ENCODE assay signal across 9 mouse cellular contexts in genomic region chr12:28636543-28636942, GRCm38 (mm10). TPM values are rescaled to one million over a fixed set of nuclear protein-coding genes. Genes with fewer than 3 reads are reported as not detected.
DNase-seq lines count a peak whose midpoint lies in the region; ATAC-seq and TF ChIP-seq lines count a peak whose summit lies in the region.
"Had no signal": no experiment of that assay in that cellular context is flagged by ENCODE, and none has a peak within 500 bp of the region (broad histone marks: within the 10 kb centered on the region; RNA-seq: fewer than 3 reads in every experiment).

No protein-coding gene starts in this region.

- H3K36me3 ChIP-seq in heart, embryonic 12.5 days = peaks cover 32% of the 10 kb centered on the region
- H3K36me3 ChIP-seq in hindbrain, embryonic 10.5 days = peaks cover 32% of the 10 kb centered on the region
- peaks cover 24% of the 10 kb centered on the region for H3K36me3 ChIP-seq in macrophage (ENCODE audit: inconsistent target)

- WGBS in heart, embryonic 12.5 days = 85% methylated on average over 6 of the region's 6 CpGs
- WGBS in hindbrain, embryonic 10.5 days = 89% methylated on average over 6 of the region's 6 CpGs
- WGBS in macrophage (ENCODE audit: missing documents) = 87% methylated on average over 5 of the region's 6 CpGs
- WGBS in cerebellum, adult 2 months = 87% methylated on average over 6 of the region's 6 CpGs

- no peak for DNase-seq in heart, adult 11 months
- peak; percentile 24 for DNase-seq in ES-CJ7 (ENCODE audit: low read depth, low spot score)
- no peak for DNase-seq in hindbrain, embryonic 10.5 days (ENCODE audit: low spot score)
- no peak for DNase-seq in left cerebral cortex, adult 9 months (ENCODE audit: low spot score in 2 of 2)
- DNase-seq in cerebellum, adult 2 months = no peak
- no peak for DNase-seq in thymus, adult 18-20 months

- peak overlapping the region; percentile 87 for H3K4me2 ChIP-seq in heart, embryonic 12.5 days

- H3K4me1 ChIP-seq in heart, embryonic 12.5 days (replicated peaks) = peaks cover 21% of the 10 kb centered on the region
- H3K4me1 ChIP-seq in hindbrain, embryonic 10.5 days (replicated peaks) = peaks cover 20% of the 10 kb centered on the region
- peaks cover 3% of the 10 kb centered on the region; the same call in 1 of the 2 replicates for H3K4me1 ChIP-seq in cerebellum, adult 2 months (ENCODE audit: control insufficient read depth, insufficient read depth, low read length)

- no peak for TF ChIP-seq CTCF in cerebellum, adult 2 months (IDR thresholded peaks at IDR 0.05; ENCODE audit: borderline replicate concordance, insufficient read depth, low read depth, low read length)

- H3K4me3 ChIP-seq in heart, embryonic 12.5 days = peak overlapping the region; percentile 94
- H3K4me3 ChIP-seq in hindbrain, embryonic 10.5 days = peak overlapping the region; percentile 96
- H3K4me3 ChIP-seq in macrophage (ENCODE audit: inconsistent target) = peak overlapping the region; percentile 77
- H3K4me3 ChIP-seq in cerebellum, adult 2 months (replicated peaks; ENCODE audit: insufficient read depth, low read depth, low read length) = no peak overlapping the region

- H3K9me3 ChIP-seq in heart, embryonic 12.5 days (replicated peaks) = no peaks in the 10 kb centered on the region
- no peaks in the 10 kb centered on the region for H3K9me3 ChIP-seq in hindbrain, embryonic 10.5 days

- TF ChIP-seq POLR2A in cerebellum, adult 2 months (IDR thresholded peaks at IDR 0.05; ENCODE audit: borderline replicate concordance, insufficient read depth, low read length) = no peak

- no peaks in the 10 kb centered on the region for H3K27me3 ChIP-seq in heart, embryonic 12.5 days (replicated peaks)
- H3K27me3 ChIP-seq in hindbrain, embryonic 10.5 days (ENCODE audit: insufficient read depth, poor library complexity, severe bottlenecking) = no peaks in the 10 kb centered on the region
- no peaks in the 10 kb centered on the region for H3K27me3 ChIP-seq in cerebellum, adult 2 months (ENCODE audit: control insufficient read depth, insufficient read depth, low read length)

- H3K9ac ChIP-seq in heart, embryonic 12.5 days = no peak overlapping the region

- H3K79me2 ChIP-seq in macrophage (ENCODE audit: inconsistent target) = peaks cover 35% of the 10 kb centered on the region

- no peak overlapping the region for H3K27ac ChIP-seq in heart, embryonic 12.5 days (ENCODE audit: poor library complexity, severe bottlenecking)
- H3K27ac ChIP-seq in hindbrain, embryonic 10.5 days = peak overlapping the region; percentile 99
- H3K27ac ChIP-seq in macrophage = peak overlapping the region; percentile 67
- no peak overlapping the region for H3K27ac ChIP-seq in cerebellum, adult 2 months (ENCODE audit: insufficient read depth, low read length)

- no peak for ATAC-seq in heart, embryonic 12.5 days (ENCODE audit: insufficient number of reproducible peaks, low FRiP score)

RNA-seq across cellular contexts. Expression of gene Rps7, which starts 0.8 kb away (rescaled TPM):
- 513 and 523 TPM in 2 replicates for polyA plus RNA-seq in heart, embryonic 12.5 days (2016; fragmentation: Nextera tagmentation; extraction: Ambion mirVana)
- 571 and 654 TPM in 2 replicates for polyA plus RNA-seq in hindbrain, embryonic 10.5 days (2016; fragmentation: Nextera tagmentation; extraction: Ambion mirVana)
- total RNA-seq in macrophage (2018; cell fraction: chromatin; rRNA removed) = 100 to 1,000 TPM in 2 of 26 experiments, 10 to 100 TPM in 24; 31.6 to 186 (median 66.2) TPM
- total RNA-seq in macrophage (2018; cell fraction: cytosol; rRNA removed) = 1,000 to 10,000 TPM in 1 of 26 experiments, 100 to 1,000 TPM in 25; 298 to 1,166 (median 499) TPM
- 100 to 1,000 TPM in 6 of 26 experiments, 10 to 100 TPM in 20; 55.8 to 163 (median 87.8) TPM for total RNA-seq in macrophage (2018; cell fraction: nucleus; rRNA removed)
- polyA plus RNA-seq in macrophage (2018) = 564 to 875 TPM (median 829 TPM) in 3 replicates
- polyA plus RNA-seq in cerebellum, adult 2 months (2012; rRNA removed) = 299 and 310 TPM in 2 replicates

RNA-seq across cellular contexts. Expression of gene Rnaseh1, which starts 12.9 kb away (rescaled TPM):
- 17.8 and 18.1 TPM in 2 replicates for polyA plus RNA-seq in heart, embryonic 12.5 days (2016; fragmentation: Nextera tagmentation; extraction: Ambion mirVana)
- 33.0 and 34.8 TPM in 2 replicates for polyA plus RNA-seq in hindbrain, embryonic 10.5 days (2016; fragmentation: Nextera tagmentation; extraction: Ambion mirVana)
- 10 to 100 TPM in 24 of 26 experiments, 1 to 10 TPM in 2; 6.5 to 41.7 (median 25.0) TPM for total RNA-seq in macrophage (2018; cell fraction: chromatin; rRNA removed)
- total RNA-seq in macrophage (2018; cell fraction: cytosol; rRNA removed) = 10 to 100 TPM in 25 of 26 experiments, 1 to 10 TPM in 1; 9.2 to 18.3 (median 14.7) TPM
- 10 to 100 TPM in 24 of 26 experiments, 1 to 10 TPM in 2; 8.9 to 31.5 (median 17.6) TPM for total RNA-seq in macrophage (2018; cell fraction: nucleus; rRNA removed)
- polyA plus RNA-seq in macrophage (2018) = 16.6 to 20.1 TPM (median 16.7 TPM) in 3 replicates
- 17.5 and 19.6 TPM in 2 replicates for polyA plus RNA-seq in cerebellum, adult 2 months (2012; rRNA removed)

RNA-seq across cellular contexts. Expression of gene Colec11, which starts 13.4 kb away (rescaled TPM):
- polyA plus RNA-seq in heart, embryonic 12.5 days (2016; fragmentation: Nextera tagmentation; extraction: Ambion mirVana) = 6.3 and 6.5 TPM in 2 replicates
- polyA plus RNA-seq in hindbrain, embryonic 10.5 days (2016; fragmentation: Nextera tagmentation; extraction: Ambion mirVana) = 0.12 and 0.25 TPM in 2 replicates
- total RNA-seq in macrophage (2018; cell fraction: chromatin; rRNA removed) = not detected
- total RNA-seq in macrophage (2018; cell fraction: cytosol; rRNA removed) = under 1 TPM in 5 of 26 experiments, not detected in 21; 0.10 to 0.16 (median 0.14) TPM
- not detected for total RNA-seq in macrophage (2018; cell fraction: nucleus; rRNA removed)
- not detected in 3 replicates for polyA plus RNA-seq in macrophage (2018)
- 0.79 and 1.0 TPM in 2 replicates for polyA plus RNA-seq in cerebellum, adult 2 months (2012; rRNA removed)

RNA-seq across cellular contexts. Expression of gene Adi1, which starts 38.5 kb away (rescaled TPM):
- 42.2 and 43.3 TPM in 2 replicates for polyA plus RNA-seq in heart, embryonic 12.5 days (2016; fragmentation: Nextera tagmentation; extraction: Ambion mirVana)
- 45.5 and 49.1 TPM in 2 replicates for polyA plus RNA-seq in hindbrain, embryonic 10.5 days (2016; fragmentation: Nextera tagmentation; extraction: Ambion mirVana)
- total RNA-seq in macrophage (2018; cell fraction: chromatin; rRNA removed) = 10 to 100 TPM in 12 of 26 experiments, 1 to 10 TPM in 14; 1.0 to 35.2 (median 8.8) TPM
- total RNA-seq in macrophage (2018; cell fraction: cytosol; rRNA removed) = 10 to 100 TPM; 29.8 to 85.7 (median 47.3) TPM
- total RNA-seq in macrophage (2018; cell fraction: nucleus; rRNA removed) = 10 to 100 TPM in 20 of 26 experiments, 1 to 10 TPM in 6; 5.4 to 49.3 (median 15.5) TPM
- polyA plus RNA-seq in macrophage (2018) = 40.2 to 88.4 TPM (median 71.6 TPM) in 3 replicates
- polyA plus RNA-seq in cerebellum, adult 2 months (2012; rRNA removed) = 60.5 and 67.3 TPM in 2 replicates

RNA-seq across cellular contexts. Expression of gene Allc, which starts 54.2 kb away (rescaled TPM):
- not detected in 2 replicates for polyA plus RNA-seq in heart, embryonic 12.5 days (2016; fragmentation: Nextera tagmentation; extraction: Ambion mirVana)
- polyA plus RNA-seq in hindbrain, embryonic 10.5 days (2016; fragmentation: Nextera tagmentation; extraction: Ambion mirVana) = not detected in 2 replicates
- not detected for total RNA-seq in macrophage (2018; cell fraction: chromatin; rRNA removed)
- not detected for total RNA-seq in macrophage (2018; cell fraction: cytosol; rRNA removed)
- not detected for total RNA-seq in macrophage (2018; cell fraction: nucleus; rRNA removed)
- not detected in 3 replicates for polyA plus RNA-seq in macrophage (2018)
- not detected in 2 replicates for polyA plus RNA-seq in cerebellum, adult 2 months (2012; rRNA removed)
- polyA plus RNA-seq: large intestine, adult 2 months had no signal

Comparison
In these comparisons a context has a peak if more than half of its experiments do, and no peak if none do; other contexts are left out.
1. H3K27ac ChIP-seq: peak in hindbrain, embryonic 10.5 days (single experiment) and macrophage (single experiment); none in heart, embryonic 12.5 days (single experiment) and cerebellum, adult 2 months (single experiment).